Mouse (Mus musculus): ENCODE results near the gene Tbc1d15. TPM values are rescaled to one million over a fixed set of nuclear protein-coding genes. Genes with fewer than 3 reads are reported as not detected.

Tbc1d15 gene
- polyA plus RNA-seq, 2 experiments = 12.2 to 45.5 TPM

DNA sequence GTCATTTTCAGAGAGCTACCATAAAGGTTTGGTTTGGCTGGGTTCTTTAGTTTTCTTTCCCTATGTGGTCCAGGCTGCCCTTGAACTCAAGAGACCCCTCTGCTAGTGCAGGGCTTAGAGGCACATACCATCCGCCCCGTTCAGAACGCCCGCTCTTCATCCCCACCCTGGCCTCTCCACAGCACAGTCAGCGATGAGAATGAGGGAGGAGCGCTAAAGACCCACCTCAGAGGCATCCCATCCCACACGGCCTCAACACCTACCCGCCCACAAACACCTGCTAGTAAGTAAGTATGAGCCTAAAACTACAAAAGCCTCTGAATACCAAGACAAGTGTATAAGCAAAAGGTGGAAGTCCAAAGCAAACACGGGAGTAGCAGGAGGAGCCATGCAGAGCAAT is 15.8 kb downstream of the Tbc1d15 start:
- Histone ChIP-seq H3K27me3 (ENCODE audit: control insufficient read depth, insufficient read depth, low read length) (no peaks in the 10 kb centered on the region), H3K9ac (replicated peaks) (no peak overlapping the region), H3K27ac (no peak overlapping the region), H3K4me2 (ENCODE audit: low read depth) (no peak overlapping the region), H3K4me3 (ENCODE audit: insufficient read depth in 1 of 2, low read depth in 2 of 2, low read length in 2 of 2) (no peak overlapping the region), H3K4me1 (replicated peaks; ENCODE audit: control insufficient read depth in 2 of 2, insufficient read depth in 2 of 2, low read length in 1 of 2) (peaks cover 4 to 7% of the 10 kb centered on the region in 2 experiments; a peak in 3 of 4 replicates), H3K9me3 (ENCODE audit: control insufficient read depth, low read length) (no peaks in the 10 kb centered on the region), H3K36me3 (replicated peaks; ENCODE audit: control insufficient read depth, insufficient read depth, low read depth) (peaks cover 6% of the 10 kb centered on the region)
- no peak for TF ChIP-seq CTCF (IDR thresholded peaks at IDR 0.05; ENCODE audit: low read depth)
- no peak for TF ChIP-seq EP300 (IDR thresholded peaks at IDR 0.05; ENCODE audit: low read depth)
- WGBS (ENCODE audit: insufficient replicate concordance) = 78% methylated on average over 9 of the region's 9 CpGs
- no peak for ATAC-seq (ENCODE audit: insufficient read depth)
- DNase-seq (ENCODE audit: low read depth in 3 of 3, low spot score in 3 of 3) = no peak

DNA sequence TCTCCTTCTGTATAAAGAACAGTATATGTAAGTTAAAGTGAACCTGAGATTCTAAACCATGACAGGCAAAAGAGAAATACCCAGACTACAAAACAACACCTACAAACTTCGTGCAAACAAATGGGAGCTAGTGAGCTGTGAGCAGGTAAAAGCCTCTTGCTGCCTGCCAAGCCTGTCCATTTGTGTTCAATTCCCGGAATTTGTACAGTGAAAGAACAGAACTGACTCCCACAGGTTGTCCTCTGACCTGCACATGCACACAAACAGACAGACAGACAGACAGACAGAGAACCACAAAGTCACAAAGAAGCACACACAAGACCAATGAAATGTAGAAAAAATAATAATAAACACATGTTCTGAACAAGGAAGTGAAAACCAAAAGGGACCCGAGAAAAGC is 17.5 kb downstream of the Tbc1d15 start:
- DNase-seq (ENCODE audit: low read depth in 3 of 3, low spot score in 3 of 3) (no peak), ATAC-seq (ENCODE audit: insufficient read depth) (no peak)
- 58% methylated on average over 3 of the region's 3 CpGs for WGBS (ENCODE audit: insufficient replicate concordance)
- no peak overlapping the region for H3K9ac ChIP-seq (replicated peaks)
- peaks cover 4 to 7% of the 10 kb centered on the region in 2 experiments; a peak in 3 of 4 replicates for H3K4me1 ChIP-seq (replicated peaks; ENCODE audit: control insufficient read depth in 2 of 2, insufficient read depth in 2 of 2, low read length in 1 of 2)
- TF ChIP-seq EP300 (IDR thresholded peaks at IDR 0.05; ENCODE audit: low read depth) (no peak), CTCF (IDR thresholded peaks at IDR 0.05; ENCODE audit: low read depth) (no peak)
- no peak overlapping the region for H3K27ac ChIP-seq
- no peak overlapping the region for H3K4me3 ChIP-seq (ENCODE audit: insufficient read depth in 1 of 2, low read depth in 2 of 2, low read length in 2 of 2)
- no peaks in the 10 kb centered on the region for H3K27me3 ChIP-seq (ENCODE audit: control insufficient read depth, insufficient read depth, low read length)
- no peak overlapping the region for H3K4me2 ChIP-seq (ENCODE audit: low read depth)
- H3K9me3 ChIP-seq (ENCODE audit: control insufficient read depth, low read length) = no peaks in the 10 kb centered on the region
- H3K36me3 ChIP-seq (replicated peaks; ENCODE audit: control insufficient read depth, insufficient read depth, low read depth) = peaks cover 9% of the 10 kb centered on the region

GRCm38 (mm10) chr10:115232513-115232912 is 18.8 kb downstream of the Tbc1d15 start:
- no peak for TF ChIP-seq EP300 (IDR thresholded peaks at IDR 0.05; ENCODE audit: low read depth)
- TF ChIP-seq CTCF (IDR thresholded peaks at IDR 0.05; ENCODE audit: low read depth) = no peak
- H3K9ac ChIP-seq (replicated peaks) = no peak overlapping the region
- DNase-seq (ENCODE audit: low read depth in 3 of 3, low spot score in 3 of 3) = no peak
- H3K27me3 ChIP-seq (ENCODE audit: control insufficient read depth, insufficient read depth, low read length) = no peaks in the 10 kb centered on the region
- H3K4me1 ChIP-seq (replicated peaks; ENCODE audit: control insufficient read depth in 2 of 2, insufficient read depth in 2 of 2, low read length in 1 of 2) = peaks cover 4 to 7% of the 10 kb centered on the region in 2 experiments; a peak in 3 of 4 replicates
- H3K4me3 ChIP-seq (ENCODE audit: insufficient read depth in 1 of 2, low read depth in 2 of 2, low read length in 2 of 2) = no peak overlapping the region
- 79% methylated on average over 3 of the region's 3 CpGs for whole genome bisulfite sequencing (ENCODE audit: insufficient replicate concordance)
- H3K27ac ChIP-seq = no peak overlapping the region
- no peak overlapping the region for H3K4me2 ChIP-seq (ENCODE audit: low read depth)
- no peak for ATAC-seq (ENCODE audit: insufficient read depth)
- H3K9me3 ChIP-seq (ENCODE audit: control insufficient read depth, low read length) = no peaks in the 10 kb centered on the region
- H3K36me3 ChIP-seq (replicated peaks; ENCODE audit: control insufficient read depth, insufficient read depth, low read depth) = peaks cover 9% of the 10 kb centered on the region

GRCm38 (mm10) chr10:115229023-115229422 is 22.2 kb downstream of the Tbc1d15 start:
- peaks cover 9% of the 10 kb centered on the region for H3K36me3 ChIP-seq (replicated peaks; ENCODE audit: control insufficient read depth, insufficient read depth, low read depth)
- H3K4me1 ChIP-seq (replicated peaks; ENCODE audit: control insufficient read depth in 2 of 2, insufficient read depth in 2 of 2, low read length in 1 of 2) = no peaks in the 10 kb centered on the region
- TF ChIP-seq CTCF (IDR thresholded peaks at IDR 0.05; ENCODE audit: low read depth) (no peak), EP300 (IDR thresholded peaks at IDR 0.05; ENCODE audit: low read depth) (no peak)
- no peaks in the 10 kb centered on the region for H3K9me3 ChIP-seq (ENCODE audit: control insufficient read depth, low read length)
- H3K27ac ChIP-seq = no peak overlapping the region
- H3K9ac ChIP-seq (replicated peaks) = no peak overlapping the region
- H3K4me3 ChIP-seq (ENCODE audit: insufficient read depth in 1 of 2, low read depth in 2 of 2, low read length in 2 of 2) = no peak overlapping the region
- 72% methylated on average over 9 of the region's 9 CpGs for WGBS (ENCODE audit: insufficient replicate concordance)
- DNase-seq (ENCODE audit: low read depth in 3 of 3, low spot score in 3 of 3) (no peak), ATAC-seq (ENCODE audit: insufficient read depth) (no peak)
- H3K27me3 ChIP-seq (ENCODE audit: control insufficient read depth, insufficient read depth, low read length) = no peaks in the 10 kb centered on the region
- H3K4me2 ChIP-seq (ENCODE audit: low read depth) = no peak overlapping the region

DNA sequence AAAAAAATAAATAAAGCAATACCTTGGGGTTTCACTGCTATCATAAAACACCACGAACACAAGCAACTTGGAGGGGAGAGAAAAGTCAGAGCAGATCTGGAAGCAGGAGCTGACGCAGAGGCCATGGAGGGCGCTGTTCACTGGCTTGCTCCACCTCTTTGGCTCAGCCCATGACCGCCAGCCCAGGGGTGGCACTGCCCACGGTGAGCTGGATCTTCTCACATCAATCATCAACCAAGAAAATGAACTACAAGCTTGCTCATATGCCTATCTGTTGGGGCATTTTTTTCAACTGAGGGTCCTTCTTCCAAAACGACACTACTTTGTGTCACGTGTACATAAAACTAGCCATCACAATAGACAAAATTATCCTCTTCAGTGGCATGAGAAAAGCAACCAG is 24.7 kb downstream of the Tbc1d15 start:
- Histone ChIP-seq H3K4me2 (ENCODE audit: low read depth) (no peak overlapping the region), H3K4me3 (ENCODE audit: insufficient read depth in 1 of 2, low read depth in 2 of 2, low read length in 2 of 2) (no peak overlapping the region), H3K9me3 (ENCODE audit: control insufficient read depth, low read length) (no peaks in the 10 kb centered on the region), H3K27ac (no peak overlapping the region), H3K9ac (replicated peaks) (no peak overlapping the region), H3K27me3 (ENCODE audit: control insufficient read depth, insufficient read depth, low read length) (no peaks in the 10 kb centered on the region), H3K36me3 (replicated peaks; ENCODE audit: control insufficient read depth, insufficient read depth, low read depth) (peaks cover 6% of the 10 kb centered on the region; the same call in 1 of the 2 replicates), H3K4me1 (replicated peaks; ENCODE audit: control insufficient read depth in 2 of 2, insufficient read depth in 2 of 2, low read length in 1 of 2) (no peaks in the 10 kb centered on the region)
- DNase-seq (ENCODE audit: low read depth in 3 of 3, low spot score in 3 of 3) (no peak), ATAC-seq (ENCODE audit: insufficient read depth) (no peak)
- no peak for TF ChIP-seq EP300 (IDR thresholded peaks at IDR 0.05; ENCODE audit: low read depth)
- TF ChIP-seq CTCF (IDR thresholded peaks at IDR 0.05; ENCODE audit: low read depth) = no peak
- 79% methylated on average over 7 of the region's 7 CpGs for WGBS (ENCODE audit: insufficient replicate concordance)
